Mouse (Mus musculus) C2C12 (cell line): ENCODE data around the gene Csf1. TPM values are rescaled to one million over a fixed set of nuclear protein-coding genes. Genes with fewer than 3 reads are reported as not detected.

ENCODE experiments used
- H3K27me3 ChIP-seq: one replicate; pipeline ENCODE4 v1.6.1; 2011; ENCODE audit not compliant: control insufficient read depth, insufficient read depth, insufficient read length
- H3K36me3 ChIP-seq: one replicate; pipeline ENCODE4 v1.6.1; 2011; ENCODE audit not compliant: control insufficient read depth, insufficient read depth
- H3K4me3 ChIP-seq: one replicate; pipeline ENCODE4 v1.5.1; 2011; ENCODE audit warnings: mild to moderate bottlenecking, control low read depth; ENCODE audit not compliant: poor library complexity, insufficient read depth, severe bottlenecking
- H3K79me2 ChIP-seq: one replicate; pipeline ENCODE4 v1.6.1; 2011; ENCODE audit not compliant: control insufficient read depth, insufficient read depth
- H3K79me3 ChIP-seq: one replicate; pipeline ENCODE4 v1.6.1; 2011; ENCODE audit warnings: low read depth, control low read depth
- H3ac ChIP-seq: one replicate; pipeline ENCODE3; 2011; ENCODE audit warnings: low read depth; ENCODE audit not compliant: control insufficient read depth, insufficient read length
- CEBPB ChIP-seq: IDR thresholded peaks from one replicate; pipeline ENCODE4 v1.6.1; 2011; ENCODE audit warnings: low read depth, mild to moderate bottlenecking, control low read depth, moderate library complexity
- CTCF ChIP-seq: IDR thresholded peaks from one replicate; pipeline ENCODE4 v1.5.1; 2011; ENCODE audit not compliant: control insufficient read depth, insufficient read depth, insufficient read length
- FOSL1 ChIP-seq: IDR thresholded peaks from one replicate; pipeline ENCODE4 v1.8.0; 2011; ENCODE audit warnings: mild to moderate bottlenecking, low read length; ENCODE audit not compliant: poor library complexity, insufficient read depth, severe bottlenecking
- MAX ChIP-seq: IDR thresholded peaks from one replicate; pipeline ENCODE4 v1.6.1; 2011; ENCODE audit warnings: mild to moderate bottlenecking, control low read depth
- MYOD1 ChIP-seq: IDR thresholded peaks from one replicate; pipeline ENCODE4 v1.6.1; 2011; ENCODE audit warnings: low read depth; ENCODE audit not compliant: control insufficient read depth, insufficient read length
- MYOG ChIP-seq: IDR thresholded peaks from one replicate; pipeline ENCODE4 v1.6.1; 2011; ENCODE audit not compliant: control insufficient read depth, insufficient read length; ENCODE audit errors: extremely low read depth
- USF1 ChIP-seq: IDR thresholded peaks from one replicate; pipeline ENCODE4 v1.6.1; 2011; ENCODE audit warnings: low read depth, mild to moderate bottlenecking, control low read depth, moderate library complexity
- long read RNA-seq, 2 experiments: library from polyadenylated mRNA; unstranded; transcript quantifications; one replicate each; pipeline ENCODE4 v2.0.0; 2019 to 2020
- polyA plus RNA-seq: library from polyadenylated mRNA; unstranded; fragments of >200 nt; fragmentation: generic; extraction: Trizol; gene quantifications from one replicate; pipeline ENCODE4 v1.2.1, GENCODE M21; 2012; ENCODE audit warnings: missing spikeins

Csf1 gene
- polyA plus RNA-seq: 169 TPM
- long read RNA-seq, experiment 1, full-length matches to known transcripts: 25 of 50 reads
- long read RNA-seq, experiment 1, partial matches to known transcripts: 5 of 50 reads
- long read RNA-seq, experiment 1, other reads (novel, unspliced or antisense): 20 of 50 reads
- long read RNA-seq, experiment 2, full-length matches to known transcripts: 654 of 851 reads
- long read RNA-seq, experiment 2, partial matches to known transcripts: 55 of 851 reads
- long read RNA-seq, experiment 2, other reads (novel, unspliced or antisense): 142 of 851 reads

- H3ac ChIP-seq: peak within 1 kb of the TSS; percentile 98
- H3K79me2 ChIP-seq: peaks cover 51% of the 10 kb centered on the region
- peaks cover 41% of the 10 kb centered on the region for H3K36me3 ChIP-seq
- TF ChIP-seq MYOG (no peak), USF1 (peak; percentile 69), FOSL1 (no peak), CTCF (no peak), MAX (peak; percentile 72)
- H3K79me3 ChIP-seq: peaks cover 47% of the 10 kb centered on the region
- peak within 1 kb of the TSS; percentile 90 for H3K4me3 ChIP-seq
- H3K27me3 ChIP-seq: no peaks in the 10 kb centered on the region
These were observed at the start of gene Csf1 for GRCm38 (mm10) chr3:107759929-107760581. Gene Csf1 (minus strand): TSS chr3:107760469.

- TF ChIP-seq CTCF: no peak
- no peak for TF ChIP-seq CEBPB
- no peaks in the 10 kb centered on the region for H3K36me3 ChIP-seq
- H3K4me3 ChIP-seq: no peak overlapping the region
- no peaks in the 10 kb centered on the region for H3K79me3 ChIP-seq
- no peaks in the 10 kb centered on the region for H3K79me2 ChIP-seq
- no peaks in the 10 kb centered on the region for H3K27me3 ChIP-seq
- H3ac ChIP-seq: no peak overlapping the region
These were observed 47.9 kb upstream of the Csf1 start for GRCm38 (mm10) chr3:107808013-107808750.

- H3K27me3 ChIP-seq: no peaks in the 10 kb centered on the region
- no peaks in the 10 kb centered on the region for H3K79me3 ChIP-seq
- no peaks in the 10 kb centered on the region for H3K36me3 ChIP-seq
- no peaks in the 10 kb centered on the region for H3K79me2 ChIP-seq
- no peak overlapping the region for H3ac ChIP-seq
- H3K4me3 ChIP-seq: no peak overlapping the region
- TF ChIP-seq USF1 (no peak), CTCF (no peak), CEBPB (no peak), MYOG (no peak), FOSL1 (no peak), MYOD1 (no peak), MAX (no peak)
These were observed 47.2 kb upstream of the Csf1 start for GRCm38 (mm10) chr3:107807386-107807974.

GRCm38 (mm10) chr3:107806916-107807315 lies 46.6 kb upstream of the Csf1 start:
- H3K27me3 ChIP-seq: no peaks in the 10 kb centered on the region
- no peaks in the 10 kb centered on the region for H3K79me3 ChIP-seq
- TF ChIP-seq USF1 (no peak), FOSL1 (no peak), MYOG (no peak), MAX (no peak), CTCF (no peak), CEBPB (no peak), MYOD1 (no peak)
- H3ac ChIP-seq: no peak overlapping the region
- H3K79me2 ChIP-seq: no peaks in the 10 kb centered on the region
- no peak overlapping the region for H3K4me3 ChIP-seq
- no peaks in the 10 kb centered on the region for H3K36me3 ChIP-seq

GRCm38 (mm10) chr3:107804799-107805198 lies 44.5 kb upstream of the Csf1 start:
- Histone ChIP-seq H3ac (no peak overlapping the region), H3K79me2 (no peaks in the 10 kb centered on the region), H3K79me3 (no peaks in the 10 kb centered on the region), H3K27me3 (no peaks in the 10 kb centered on the region), H3K36me3 (no peaks in the 10 kb centered on the region), H3K4me3 (no peak overlapping the region)
- TF ChIP-seq CTCF (no peak), USF1 (no peak)
